Mouse (Mus musculus): Measurements from ENCODE around the gene Doxl2. TPM values are rescaled to one million over a fixed set of nuclear protein-coding genes. Genes with fewer than 3 reads are reported as not detected.

The Doxl2 gene
- polyA plus RNA-seq (2015; fragmentation: Nextera tagmentation; extraction: Ambion mirVana) = not detected in 2 replicates

DNA sequence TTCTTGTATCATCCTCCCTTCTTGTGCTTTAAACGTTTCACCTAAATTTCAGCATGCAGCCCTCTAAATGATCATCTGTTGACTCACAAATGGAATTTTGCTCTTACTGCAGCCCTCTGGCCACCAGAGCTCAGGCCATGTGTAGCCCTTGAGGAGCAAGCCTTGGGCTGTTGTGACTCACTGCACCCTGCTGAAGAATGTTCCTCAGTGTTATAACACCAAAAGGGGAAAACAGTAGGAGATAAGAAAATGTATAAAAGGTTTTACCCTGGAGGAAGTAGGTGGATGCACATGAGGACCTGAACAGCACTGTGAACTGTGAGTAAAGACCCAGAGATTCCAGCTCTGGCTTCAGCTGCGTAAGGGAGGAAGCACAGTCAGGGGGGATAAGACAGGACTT, at the start of gene Doxl2:
Gene Doxl2, plus strand, starts transcription at position 301 of the 400 bp plus-strand sequence.
- Histone ChIP-seq H3K4me1 (ENCODE audit: control insufficient read depth, low read depth, low read length) (no peaks in the 10 kb centered on the region), H3K4me3 (ENCODE audit: low read depth, low read length) (no peak within 1 kb of the TSS), H3K27me3 (ENCODE audit: control insufficient read depth, insufficient read depth, low read depth, low read length) (no peaks in the 10 kb centered on the region), H3K4me2 (ENCODE audit: low read depth, low read length) (no peak within 1 kb of the TSS), H3K9me3 (replicated peaks; ENCODE audit: control insufficient read depth, low read length) (no peaks in the 10 kb centered on the region), H3K36me3 (ENCODE audit: control insufficient read depth, insufficient read depth) (no peaks in the 10 kb centered on the region), H3K9ac (ENCODE audit: low read depth, low read length) (no peak within 1 kb of the TSS), H3K27ac (ENCODE audit: low read length) (no peak within 1 kb of the TSS)
- ATAC-seq (ENCODE audit: low read depth) = no peak
- 46% methylated on average over 2 of the region's 2 CpGs for WGBS (ENCODE audit: insufficient replicate concordance)

DNA sequence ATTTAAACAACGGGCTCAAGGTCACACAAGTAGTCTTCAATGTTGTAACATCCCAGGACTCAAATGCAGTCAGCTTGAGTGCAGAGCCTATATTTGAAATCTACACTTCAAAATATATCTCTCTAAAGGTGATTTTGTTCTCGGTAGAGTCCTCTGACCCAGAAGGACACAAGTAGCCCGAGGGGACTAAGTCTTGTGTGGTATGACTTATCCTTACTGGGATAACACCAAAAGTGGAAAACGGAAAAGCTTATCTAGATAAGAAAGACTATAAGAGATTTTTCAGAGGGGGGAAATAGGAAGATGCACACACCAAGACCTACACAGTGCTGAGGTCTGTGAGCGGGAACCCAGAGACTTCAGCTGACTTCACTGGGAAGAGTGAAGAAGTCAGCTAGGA, 45.2 kb upstream of the Doxl2 start, which contains the start of gene 1600015I10Rik:
Gene 1600015I10Rik, plus strand, starts transcription at position 301 of the 400 bp plus-strand sequence.
- Histone ChIP-seq H3K4me1 (ENCODE audit: control insufficient read depth, low read depth, low read length) (no peaks in the 10 kb centered on the region), H3K9ac (ENCODE audit: low read depth, low read length) (no peak within 1 kb of the TSS), H3K4me3 (ENCODE audit: low read depth, low read length) (no peak within 1 kb of the TSS), H3K36me3 (ENCODE audit: control insufficient read depth, insufficient read depth) (no peaks in the 10 kb centered on the region), H3K9me3 (replicated peaks; ENCODE audit: control insufficient read depth, low read length) (no peaks in the 10 kb centered on the region), H3K27ac (ENCODE audit: low read length) (no peak within 1 kb of the TSS), H3K27me3 (ENCODE audit: control insufficient read depth, insufficient read depth, low read depth, low read length) (no peaks in the 10 kb centered on the region), H3K4me2 (ENCODE audit: low read depth, low read length) (no peak within 1 kb of the TSS)
- ATAC-seq (ENCODE audit: low read depth) = no peak
- 59% methylated on average over 5 of the region's 5 CpGs for WGBS (ENCODE audit: insufficient replicate concordance)

DNA sequence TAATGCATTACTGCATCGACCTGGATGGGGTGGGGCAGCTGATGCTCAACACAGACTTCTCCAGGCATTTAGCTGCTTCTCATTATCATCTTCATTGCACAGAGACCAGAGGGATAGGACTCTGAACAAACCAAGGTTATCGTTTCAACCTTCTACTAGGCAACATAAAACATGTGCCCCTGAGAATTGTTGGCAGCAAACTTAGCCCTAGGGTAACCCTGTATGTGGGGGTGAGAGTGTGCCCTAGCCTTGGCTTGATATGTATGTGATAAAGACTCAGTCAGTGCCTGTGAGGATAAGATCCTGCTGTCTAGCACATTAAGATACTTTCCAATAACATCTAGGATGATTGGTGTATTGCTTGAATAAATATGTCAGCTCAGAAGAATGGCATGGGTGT, 25.2 kb upstream of the Doxl2 start:
- H3K9me3 ChIP-seq (replicated peaks; ENCODE audit: control insufficient read depth, low read length) = no peaks in the 10 kb centered on the region
- H3K4me3 ChIP-seq (ENCODE audit: low read depth, low read length) = no peak overlapping the region
- WGBS (ENCODE audit: insufficient replicate concordance) = 56% methylated on average over 2 of the region's 2 CpGs
- H3K9ac ChIP-seq (ENCODE audit: low read depth, low read length) = no peak overlapping the region
- H3K27ac ChIP-seq (ENCODE audit: low read length) = no peak overlapping the region
- H3K4me2 ChIP-seq (ENCODE audit: low read depth, low read length) = no peak overlapping the region
- no peaks in the 10 kb centered on the region for H3K27me3 ChIP-seq (ENCODE audit: control insufficient read depth, insufficient read depth, low read depth, low read length)
- H3K4me1 ChIP-seq (ENCODE audit: control insufficient read depth, low read depth, low read length) = no peaks in the 10 kb centered on the region
- no peak for ATAC-seq (ENCODE audit: low read depth)
- H3K36me3 ChIP-seq (ENCODE audit: control insufficient read depth, insufficient read depth) = no peaks in the 10 kb centered on the region

DNA sequence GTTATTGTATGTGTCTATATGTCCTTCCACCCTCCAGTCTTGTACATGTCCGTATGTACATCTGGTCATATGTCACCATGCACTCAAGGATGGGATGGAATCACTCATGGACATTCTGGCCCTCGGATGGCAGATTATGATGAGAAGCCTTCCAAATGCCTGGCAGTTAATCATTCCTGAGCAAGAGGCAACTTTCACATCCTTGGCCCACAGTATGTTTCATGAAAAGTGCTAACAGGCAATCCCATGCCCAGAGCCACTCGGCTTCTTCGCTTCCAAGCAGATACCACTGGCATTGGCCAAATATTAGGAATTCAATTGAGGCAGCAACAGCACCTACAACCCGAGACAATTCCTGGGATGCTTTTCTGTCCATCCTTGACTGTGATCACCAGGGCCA, 24.1 kb upstream of the Doxl2 start:
- Histone ChIP-seq H3K9ac (ENCODE audit: low read depth, low read length) (no peak overlapping the region), H3K4me2 (ENCODE audit: low read depth, low read length) (no peak overlapping the region)
- WGBS (ENCODE audit: insufficient replicate concordance) = 55% methylated on average over 5 of the region's 5 CpGs

DNA sequence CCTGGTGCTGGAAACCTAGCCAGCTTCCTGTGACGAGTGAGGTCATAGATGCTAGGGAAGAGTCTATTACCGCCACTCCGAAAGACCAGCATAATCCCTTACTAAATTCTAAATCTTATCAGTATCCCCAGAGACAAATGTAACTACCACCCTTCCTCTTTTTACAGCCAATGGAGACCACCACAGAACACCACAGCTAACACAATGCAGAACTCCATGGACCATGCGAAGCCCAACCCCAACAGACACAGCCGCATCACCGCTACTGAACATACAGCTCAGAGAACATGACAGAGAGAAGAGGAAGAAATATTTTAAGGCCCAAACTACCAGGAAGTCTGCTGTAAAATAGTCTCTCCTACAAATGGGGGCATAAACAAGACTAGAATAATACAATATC, 23.1 kb upstream of the Doxl2 start:
- H3K27ac ChIP-seq (ENCODE audit: low read length) = no peak overlapping the region
- H3K4me1 ChIP-seq (ENCODE audit: control insufficient read depth, low read depth, low read length) = no peaks in the 10 kb centered on the region
- no peak overlapping the region for H3K4me3 ChIP-seq (ENCODE audit: low read depth, low read length)
- ATAC-seq (ENCODE audit: low read depth) = no peak
- H3K9me3 ChIP-seq (replicated peaks; ENCODE audit: control insufficient read depth, low read length) = no peaks in the 10 kb centered on the region
- WGBS (ENCODE audit: insufficient replicate concordance) = 33% methylated on average over 6 of the region's 6 CpGs
- H3K9ac ChIP-seq (ENCODE audit: low read depth, low read length) = no peak overlapping the region
- no peak overlapping the region for H3K4me2 ChIP-seq (ENCODE audit: low read depth, low read length)
- H3K36me3 ChIP-seq (ENCODE audit: control insufficient read depth, insufficient read depth) = no peaks in the 10 kb centered on the region
- no peaks in the 10 kb centered on the region for H3K27me3 ChIP-seq (ENCODE audit: control insufficient read depth, insufficient read depth, low read depth, low read length)

More for the DNA sequence above, 24.1 kb upstream of the Doxl2 start:
- Histone ChIP-seq H3K9me3 (replicated peaks; ENCODE audit: control insufficient read depth, low read length) (no peaks in the 10 kb centered on the region), H3K36me3 (ENCODE audit: control insufficient read depth, insufficient read depth) (no peaks in the 10 kb centered on the region), H3K27me3 (ENCODE audit: control insufficient read depth, insufficient read depth, low read depth, low read length) (no peaks in the 10 kb centered on the region), H3K27ac (ENCODE audit: low read length) (no peak overlapping the region), H3K4me3 (ENCODE audit: low read depth, low read length) (no peak overlapping the region), H3K4me1 (ENCODE audit: control insufficient read depth, low read depth, low read length) (no peaks in the 10 kb centered on the region)
- ATAC-seq (ENCODE audit: low read depth) = no peak

DNA sequence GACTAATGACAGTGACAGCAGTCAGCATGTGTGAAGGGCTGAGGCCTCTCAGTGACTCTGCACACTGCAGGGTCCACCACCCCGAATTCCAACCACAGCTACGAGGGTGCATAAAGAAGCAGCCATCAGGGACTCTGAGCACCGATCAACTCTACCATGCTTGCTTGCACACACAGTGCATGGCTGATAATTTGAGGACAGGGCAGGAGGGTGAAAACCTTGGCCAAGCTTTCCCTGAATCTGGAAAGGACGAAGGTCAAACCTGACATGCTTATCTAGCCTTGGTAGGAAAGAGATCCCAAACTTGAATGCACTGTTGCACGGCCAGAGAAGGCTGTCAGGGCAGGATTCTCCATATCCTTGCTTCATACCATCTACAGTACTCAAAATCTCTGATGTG, 21.5 kb upstream of the Doxl2 start:
- no peak overlapping the region for H3K27ac ChIP-seq (ENCODE audit: low read length)
- no peaks in the 10 kb centered on the region for H3K36me3 ChIP-seq (ENCODE audit: control insufficient read depth, insufficient read depth)
- no peaks in the 10 kb centered on the region for H3K27me3 ChIP-seq (ENCODE audit: control insufficient read depth, insufficient read depth, low read depth, low read length)
- no peak overlapping the region for H3K4me3 ChIP-seq (ENCODE audit: low read depth, low read length)
- H3K4me2 ChIP-seq (ENCODE audit: low read depth, low read length) = no peak overlapping the region
- H3K9me3 ChIP-seq (replicated peaks; ENCODE audit: control insufficient read depth, low read length) = no peaks in the 10 kb centered on the region
- no peaks in the 10 kb centered on the region for H3K4me1 ChIP-seq (ENCODE audit: control insufficient read depth, low read depth, low read length)
- ATAC-seq (ENCODE audit: low read depth) = no peak
- no peak overlapping the region for H3K9ac ChIP-seq (ENCODE audit: low read depth, low read length)
- WGBS (ENCODE audit: insufficient replicate concordance) = 59% methylated on average over 5 of the region's 5 CpGs

DNA sequence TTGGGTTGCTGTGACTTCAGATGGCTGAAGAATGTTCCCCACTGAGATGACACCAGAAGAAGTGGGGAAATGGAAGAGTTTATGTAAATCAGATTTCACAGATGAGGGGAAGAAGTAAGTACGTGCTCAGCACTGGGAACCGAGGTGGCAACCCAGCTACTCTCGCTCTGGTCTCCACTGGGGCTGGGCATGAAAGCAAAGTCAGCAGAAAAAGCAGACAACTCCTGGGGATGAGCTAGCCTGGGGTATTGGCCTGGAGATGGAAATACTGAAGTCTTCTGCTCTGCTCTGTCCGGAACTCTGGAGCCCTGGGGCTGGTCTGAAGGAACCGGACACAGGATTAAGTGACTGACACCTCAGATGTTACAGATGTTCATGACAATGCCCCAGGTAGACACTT, 20.6 kb upstream of the Doxl2 start:
- 71% methylated on average over 5 of the region's 5 CpGs for WGBS (ENCODE audit: insufficient replicate concordance)
- Histone ChIP-seq H3K4me2 (ENCODE audit: low read depth, low read length) (no peak overlapping the region), H3K9ac (ENCODE audit: low read depth, low read length) (no peak overlapping the region), H3K27ac (ENCODE audit: low read length) (no peak overlapping the region), H3K36me3 (ENCODE audit: control insufficient read depth, insufficient read depth) (no peaks in the 10 kb centered on the region), H3K27me3 (ENCODE audit: control insufficient read depth, insufficient read depth, low read depth, low read length) (no peaks in the 10 kb centered on the region), H3K9me3 (replicated peaks; ENCODE audit: control insufficient read depth, low read length) (no peaks in the 10 kb centered on the region), H3K4me3 (ENCODE audit: low read depth, low read length) (no peak overlapping the region), H3K4me1 (ENCODE audit: control insufficient read depth, low read depth, low read length) (no peaks in the 10 kb centered on the region)
- no peak for ATAC-seq (ENCODE audit: low read depth)

DNA sequence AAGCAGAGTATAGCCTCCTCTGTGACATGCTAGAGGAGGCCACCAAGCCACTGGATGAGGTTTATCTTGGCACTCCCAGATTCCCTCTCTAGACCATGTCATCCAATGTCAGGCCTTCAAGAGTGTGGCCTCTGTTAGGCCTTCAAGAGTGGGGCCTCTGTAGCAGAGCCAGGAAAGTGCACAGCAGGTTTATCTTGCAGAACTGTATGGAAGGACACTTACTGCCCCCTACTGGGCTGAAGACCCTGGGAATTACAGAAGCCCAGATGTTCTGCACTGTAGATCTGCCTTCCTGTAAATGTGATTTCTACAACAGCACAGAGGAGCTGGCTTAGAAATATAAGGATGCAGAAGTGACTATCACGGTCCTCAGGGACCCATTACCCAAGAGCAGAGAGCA, 19.8 kb upstream of the Doxl2 start:
- Histone ChIP-seq H3K9me3 (replicated peaks; ENCODE audit: control insufficient read depth, low read length) (no peaks in the 10 kb centered on the region), H3K36me3 (ENCODE audit: control insufficient read depth, insufficient read depth) (no peaks in the 10 kb centered on the region), H3K4me1 (ENCODE audit: control insufficient read depth, low read depth, low read length) (no peaks in the 10 kb centered on the region), H3K27ac (ENCODE audit: low read length) (no peak overlapping the region), H3K4me2 (ENCODE audit: low read depth, low read length) (no peak overlapping the region), H3K4me3 (ENCODE audit: low read depth, low read length) (no peak overlapping the region), H3K27me3 (ENCODE audit: control insufficient read depth, insufficient read depth, low read depth, low read length) (no peaks in the 10 kb centered on the region), H3K9ac (ENCODE audit: low read depth, low read length) (no peak overlapping the region)
- ATAC-seq (ENCODE audit: low read depth) = no peak
- WGBS (ENCODE audit: insufficient replicate concordance) = 7% methylated on average over 1 of the region's 1 CpGs

DNA sequence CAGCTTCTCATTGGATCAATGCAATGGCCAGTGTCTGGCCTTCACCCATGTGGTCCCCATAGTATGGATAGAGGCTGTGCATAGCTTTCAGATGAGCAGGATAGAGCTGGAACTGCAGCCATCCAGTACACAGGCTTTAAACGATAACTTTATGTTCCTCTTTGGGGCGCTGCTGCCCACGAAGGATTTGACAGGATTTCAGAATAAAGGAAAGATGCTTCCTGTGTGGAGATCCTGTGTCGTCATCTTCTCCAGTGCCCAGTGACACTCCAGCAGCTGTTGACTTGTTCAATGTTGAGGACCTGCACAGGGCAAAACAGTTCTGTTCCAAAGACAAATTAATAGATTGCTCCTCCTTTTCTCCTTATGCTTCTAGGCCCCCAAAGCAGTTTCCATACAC, 18.0 kb upstream of the Doxl2 start:
- no peak for ATAC-seq (ENCODE audit: low read depth)
- Histone ChIP-seq H3K36me3 (ENCODE audit: control insufficient read depth, insufficient read depth) (no peaks in the 10 kb centered on the region), H3K4me2 (ENCODE audit: low read depth, low read length) (no peak overlapping the region), H3K9me3 (replicated peaks; ENCODE audit: control insufficient read depth, low read length) (no peaks in the 10 kb centered on the region), H3K27me3 (ENCODE audit: control insufficient read depth, insufficient read depth, low read depth, low read length) (no peaks in the 10 kb centered on the region), H3K4me3 (ENCODE audit: low read depth, low read length) (no peak overlapping the region), H3K4me1 (ENCODE audit: control insufficient read depth, low read depth, low read length) (no peaks in the 10 kb centered on the region), H3K9ac (ENCODE audit: low read depth, low read length) (no peak overlapping the region), H3K27ac (ENCODE audit: low read length) (no peak overlapping the region)
- 23% methylated on average over 4 of the region's 4 CpGs for WGBS (ENCODE audit: insufficient replicate concordance)
